Mouse (Mus musculus) megakaryocyte progenitor cell, adult 5-6 weeks (primary cell): ENCODE results near the gene Syt1. TPM values are rescaled to one million over a fixed set of nuclear protein-coding genes. Genes with fewer than 3 reads are reported as not detected.

Source experiments
- ATAC-seq: replicated peaks from 2 replicates; pipeline ENCODE4 v1.8.0; 2016; ENCODE audit warnings: mild to moderate bottlenecking, moderate TSS enrichment, inconsistent platforms; ENCODE audit not compliant: poor library complexity
- total RNA-seq, 2 experiments: library from RNA; stranded (forward) in 1 of 2; stranded (reverse) in 1 of 2; fragments of 157-497, 149-512 nt in 1 of 2; fragments of 200-1000 nt in 1 of 2; gene quantifications; 2 replicates each; pipeline versions ENCODE4 v1.2.3 to v1.2.4; 2015 to 2017

Syt1 gene
- total RNA-seq, 2 experiments from 2014 or later = not detected

DNA sequence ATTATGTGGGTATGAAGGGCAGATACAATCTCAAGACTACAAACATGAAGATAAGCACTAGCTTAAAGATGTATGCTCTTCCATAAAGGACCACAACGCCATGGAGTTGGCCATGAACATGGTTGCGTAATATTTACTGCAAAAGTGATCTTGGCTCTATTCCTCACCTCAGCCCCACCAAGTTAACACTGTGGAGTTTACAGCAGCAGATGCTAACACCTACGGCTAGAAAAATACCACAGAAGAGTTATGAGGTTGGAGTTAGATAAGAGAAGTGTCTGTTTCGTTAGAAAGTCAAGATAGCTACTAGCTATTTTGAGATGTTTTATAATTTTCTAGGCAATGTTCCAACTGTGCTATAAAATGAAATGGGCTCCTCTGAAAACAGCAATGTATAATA lies 353.9 kb downstream of the Syt1 start:
- no peak for ATAC-seq

DNA sequence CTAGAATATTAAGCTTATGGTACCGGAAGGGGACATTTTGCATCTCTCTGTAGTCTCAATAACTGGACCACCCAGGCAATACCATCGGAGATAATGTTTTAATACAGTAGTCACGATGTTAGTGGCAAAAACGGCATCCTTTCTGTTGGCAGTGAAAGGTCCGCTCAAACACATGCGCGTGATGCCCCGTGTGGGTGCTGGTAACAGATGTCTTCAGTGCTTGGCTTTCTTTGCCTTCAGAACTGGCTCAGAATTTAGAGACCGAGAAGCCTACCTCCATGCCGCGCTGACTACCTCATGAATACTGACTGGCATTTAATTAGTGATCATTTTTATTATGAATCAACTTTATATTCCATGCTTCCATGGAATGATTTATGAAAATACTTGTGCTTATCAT lies 355.7 kb downstream of the Syt1 start:
- ATAC-seq = no peak

DNA sequence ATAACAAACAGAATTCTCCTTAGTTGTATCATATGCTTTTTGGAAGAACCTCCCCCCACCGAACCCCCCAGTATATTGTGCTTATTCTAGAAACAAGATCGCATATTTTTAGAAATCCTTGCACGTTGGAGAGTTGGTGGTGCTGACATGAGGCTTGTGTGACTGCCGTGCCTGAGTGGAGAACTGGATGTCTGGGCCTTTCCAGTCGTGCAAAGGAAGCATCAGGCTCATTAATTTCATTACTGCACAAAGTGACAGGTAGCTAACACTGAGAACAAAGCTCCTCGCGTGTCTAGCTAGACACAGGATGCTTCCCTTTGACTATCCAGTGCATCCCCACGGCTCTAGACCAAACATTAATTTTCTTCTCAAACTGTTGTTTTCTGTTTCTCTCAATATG lies 358.0 kb downstream of the Syt1 start:
- no peak for ATAC-seq

GRCm38 (mm10) chr10:108652066-108652465 lies 358.7 kb downstream of the Syt1 start:
- no peak for ATAC-seq

DNA sequence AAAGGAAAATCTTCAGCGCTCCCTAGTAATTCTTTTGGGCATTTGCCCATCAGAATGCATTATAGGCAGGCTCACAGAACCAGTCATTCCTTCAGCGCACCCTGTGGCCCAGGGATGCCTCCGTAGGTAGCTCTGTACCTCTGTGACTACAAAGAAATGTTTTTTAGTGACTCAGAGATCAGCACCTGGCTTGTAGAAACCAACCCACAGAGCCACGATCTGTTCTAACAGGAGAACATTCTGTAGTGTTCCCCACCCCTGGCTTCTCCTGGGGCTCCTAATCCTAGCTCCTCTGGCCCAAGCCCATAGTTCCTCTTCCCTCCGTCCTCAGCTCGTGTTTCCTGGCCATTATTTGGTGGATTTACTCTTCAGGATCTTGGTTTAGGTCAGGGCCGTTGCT lies 361.6 kb downstream of the Syt1 start:
- ATAC-seq = no peak

- ATAC-seq = no peak
These were observed 366.9 kb downstream of the Syt1 start for GRCm38 (mm10) chr10:108643915-108644314.

- ATAC-seq = no peak
These were observed 372.7 kb downstream of the Syt1 start for GRCm38 (mm10) chr10:108638095-108638494.

- ATAC-seq = no peak
These were observed 374.7 kb downstream of the Syt1 start for GRCm38 (mm10) chr10:108636086-108636485.

GRCm38 (mm10) chr10:108635616-108636015 lies 375.2 kb downstream of the Syt1 start:
- no peak for ATAC-seq

DNA sequence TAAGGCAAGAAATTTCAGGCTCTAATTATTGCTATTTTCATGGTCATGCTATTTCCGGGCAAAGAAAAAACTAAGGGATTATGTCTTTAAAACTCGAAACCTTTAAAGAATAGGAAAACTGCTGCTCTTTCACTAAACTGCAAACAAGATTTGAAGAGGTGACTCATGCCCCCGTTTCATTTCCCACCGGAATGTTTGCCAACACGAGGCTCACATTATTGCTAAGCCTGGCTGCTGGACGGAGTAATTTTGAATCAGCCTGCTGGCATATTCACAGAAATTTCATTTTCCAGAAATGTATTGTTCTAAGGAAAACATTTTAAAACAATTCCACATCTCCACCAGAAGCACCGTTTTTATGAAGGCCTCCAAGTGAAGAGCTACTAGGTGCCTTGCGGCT lies 379.9 kb downstream of the Syt1 start:
- ATAC-seq = no peak

GRCm38 (mm10) chr10:108626404-108626803 lies 384.4 kb downstream of the Syt1 start:
- ATAC-seq = no peak

GRCm38 (mm10) chr10:108623002-108623401 lies 387.8 kb downstream of the Syt1 start:
- no peak for ATAC-seq

DNA sequence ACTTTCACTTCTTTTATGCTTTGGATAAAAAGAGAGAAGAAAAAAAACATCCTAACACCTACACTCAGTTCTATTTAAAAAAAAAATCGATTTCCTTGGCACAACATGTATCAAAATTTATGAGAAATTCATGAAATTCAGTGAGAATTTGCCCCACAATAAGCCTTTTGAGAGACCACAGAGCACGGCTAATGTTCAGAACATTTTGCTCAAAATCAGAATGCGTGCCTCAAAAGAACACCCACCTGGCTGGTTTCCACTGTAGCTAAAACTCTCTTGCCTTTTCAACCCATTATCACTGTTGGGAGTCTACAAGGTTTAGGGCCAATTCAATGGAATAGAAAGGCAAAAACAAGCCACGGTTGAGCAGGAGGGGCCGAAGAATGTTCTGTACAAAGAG lies 390.9 kb downstream of the Syt1 start:
- no peak for ATAC-seq

- ATAC-seq = no peak
These were observed 391.6 kb downstream of the Syt1 start for GRCm38 (mm10) chr10:108619217-108619616.

- ATAC-seq = no peak
These were observed 400.6 kb downstream of the Syt1 start for GRCm38 (mm10) chr10:108610057-108610644.

DNA sequence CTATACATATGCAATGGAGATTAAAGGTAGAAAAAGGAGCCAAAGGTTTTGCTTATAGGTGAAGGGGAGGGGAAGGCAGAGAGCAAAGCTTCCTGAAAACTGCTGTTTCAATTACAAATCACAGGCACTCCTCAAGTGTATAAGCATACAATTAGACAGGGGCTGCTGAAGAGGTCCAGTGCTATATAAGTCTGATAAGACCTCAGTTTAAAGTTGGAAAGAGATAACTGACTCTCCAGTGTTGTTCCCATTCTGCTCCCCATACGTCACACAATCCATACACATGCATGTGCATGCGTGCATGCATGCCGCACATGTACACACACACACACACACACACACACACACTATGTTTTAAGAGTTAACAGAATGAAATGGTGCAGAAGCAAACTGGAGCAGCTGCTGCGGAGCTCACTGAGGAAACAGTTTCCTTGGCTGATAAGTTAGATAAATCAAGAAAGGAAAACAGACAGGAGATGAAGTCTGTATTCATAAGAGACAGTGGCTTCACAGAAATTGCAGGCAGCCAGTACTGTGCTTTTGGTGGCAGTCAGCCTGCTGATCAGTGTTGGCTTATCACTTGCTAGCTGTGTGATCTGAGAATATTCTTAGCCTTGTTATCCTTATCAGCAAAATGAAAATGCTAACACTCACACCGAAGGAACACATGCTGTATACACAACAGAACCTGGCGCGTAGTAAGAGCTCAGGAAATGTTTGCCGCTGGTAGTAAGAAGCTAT lies 408.9 kb downstream of the Syt1 start:
- ATAC-seq = no peak

GRCm38 (mm10) chr10:108600693-108601092 lies 410.1 kb downstream of the Syt1 start:
- no peak for ATAC-seq

DNA sequence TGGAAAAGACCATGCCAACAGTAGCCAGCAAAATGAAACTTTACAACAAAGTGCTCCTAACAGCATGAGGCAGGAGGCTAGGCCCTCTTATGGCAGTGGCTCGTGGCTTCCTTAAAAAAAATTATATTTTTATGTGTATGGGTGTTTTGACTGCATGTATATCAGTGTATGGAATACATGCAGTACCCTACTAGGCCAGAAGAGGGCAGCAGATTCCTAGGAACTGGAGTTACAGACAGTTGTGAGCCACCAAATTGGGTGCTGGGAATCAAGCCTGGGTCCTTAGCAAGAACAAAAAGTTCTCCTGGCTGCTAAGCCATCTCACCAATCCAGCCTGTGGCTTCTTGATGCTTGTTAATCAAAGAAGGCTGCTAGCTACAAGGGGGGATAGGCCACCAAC lies 413.4 kb downstream of the Syt1 start:
- ATAC-seq = no peak

GRCm38 (mm10) chr10:108596162-108596927 lies 414.4 kb downstream of the Syt1 start:
- no peak for ATAC-seq

- no peak for ATAC-seq
These were observed 421.4 kb downstream of the Syt1 start for GRCm38 (mm10) chr10:108589355-108589754.

DNA sequence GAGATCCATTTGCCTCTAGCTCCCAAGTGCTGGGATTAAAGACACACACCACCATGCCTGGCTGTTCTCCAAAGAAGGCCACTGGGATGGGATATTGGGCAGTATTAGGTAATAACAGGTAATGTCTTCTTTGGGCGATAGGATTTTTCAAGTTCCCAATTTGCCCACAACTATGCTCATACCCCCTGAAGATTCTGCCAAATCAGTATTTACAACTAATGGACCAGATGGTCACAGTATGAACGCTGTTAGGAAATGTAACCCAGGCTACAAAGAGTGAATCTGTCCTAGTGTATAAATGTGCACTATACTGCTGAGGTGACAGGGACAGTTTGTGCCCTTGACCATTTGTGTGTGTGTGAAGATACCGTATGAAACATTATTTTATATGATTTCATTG lies 421.9 kb downstream of the Syt1 start:
- no peak for ATAC-seq

DNA sequence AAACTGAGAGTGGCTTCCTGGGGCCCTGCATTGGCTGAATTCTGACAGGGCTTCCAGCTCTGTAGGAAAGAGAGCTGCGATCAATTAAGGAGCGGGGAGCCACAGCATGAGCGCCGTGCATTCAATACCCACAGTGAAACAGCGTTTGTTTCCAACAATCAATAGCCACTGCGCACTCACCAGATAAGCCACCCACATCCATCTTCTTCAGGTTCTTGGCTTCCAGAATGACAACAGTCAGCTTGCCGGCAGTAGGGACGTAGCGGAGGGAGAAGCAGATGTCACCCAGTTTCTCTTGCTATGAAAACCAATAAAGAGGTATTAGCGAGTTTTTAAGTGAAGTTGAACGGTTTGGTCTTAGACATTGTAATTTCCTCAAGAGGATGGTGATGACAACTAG lies 427.1 kb downstream of the Syt1 start:
- no peak for ATAC-seq
